Mouse (Mus musculus) thymus, adult 2 months (tissue): ENCODE measurements around the gene Naa38. TPM values are rescaled to one million over a fixed set of nuclear protein-coding genes. Genes with fewer than 3 reads are reported as not detected.

ENCODE experiments used
- DNase-seq: peaks from one replicate; pipeline ENCODE4 v3.0.0; 2021
- H3K27ac ChIP-seq: fragments of 200-500 bp; 2 replicates; pipeline ENCODE4 v1.5.1; 2012; ENCODE audit warnings: low read length, control low read depth; ENCODE audit not compliant: control insufficient read depth, insufficient read depth
- H3K27me3 ChIP-seq: fragments of 200-500 bp; 2 replicates; pipeline ENCODE4 v1.6.1; 2012; ENCODE audit warnings: mild to moderate bottlenecking, low read length, moderate library complexity, mixed read lengths; ENCODE audit not compliant: control insufficient read depth, insufficient read depth
- H3K36me3 ChIP-seq: fragments of 200-500 bp; 2 replicates; pipeline ENCODE4 v1.6.1; 2012; ENCODE audit warnings: mild to moderate bottlenecking, low read length, moderate library complexity; ENCODE audit not compliant: control insufficient read depth, insufficient read depth
- H3K4me1 ChIP-seq: fragments of 200-500 bp; replicated peaks from 2 replicates; pipeline ENCODE4 v1.6.1; 2012; ENCODE audit warnings: low read length; ENCODE audit not compliant: control insufficient read depth, insufficient read depth
- H3K4me3 ChIP-seq: fragments of 200-500 bp; 2 replicates; pipeline ENCODE4 v1.5.1; 2012; ENCODE audit warnings: mild to moderate bottlenecking, low read length, control low read depth, moderate library complexity; ENCODE audit not compliant: control insufficient read depth, insufficient read depth
- CTCF ChIP-seq: fragments of 200-500 bp; IDR thresholded peaks from 2 replicates; pipeline ENCODE4 v1.5.1; 2012; ENCODE audit warnings: mild to moderate bottlenecking, control low read depth, low read length, moderate library complexity, borderline replicate concordance; ENCODE audit not compliant: control insufficient read depth, poor library complexity, insufficient read depth; ENCODE audit errors: extremely low read depth
- POLR2A ChIP-seq: fragments of 200-500 bp; IDR thresholded peaks from 2 replicates; pipeline ENCODE4 v1.6.1; 2012; ENCODE audit warnings: mild to moderate bottlenecking, low read length, control low read depth, moderate library complexity; ENCODE audit not compliant: control insufficient read depth, poor library complexity, insufficient read depth; ENCODE audit errors: extremely low read depth
- WGBS: fragments of 180-500 bp; shearing (Covaris S2); methylation state at CpG from one replicate; pipeline ENCODE4 v1.1.7; 2018; 5-methylcytosine and 5-hydroxymethylcytosine counted together
- polyA plus RNA-seq: library from polyadenylated mRNA; depleted of rRNA; stranded (reverse); fragments of >200 nt; gene quantifications from 2 replicates; pipeline ENCODE4 v1.2.3, GENCODE M21; 2012

Naa38 gene
- polyA plus RNA-seq, 1 experiment = 170 TPM

DNA sequence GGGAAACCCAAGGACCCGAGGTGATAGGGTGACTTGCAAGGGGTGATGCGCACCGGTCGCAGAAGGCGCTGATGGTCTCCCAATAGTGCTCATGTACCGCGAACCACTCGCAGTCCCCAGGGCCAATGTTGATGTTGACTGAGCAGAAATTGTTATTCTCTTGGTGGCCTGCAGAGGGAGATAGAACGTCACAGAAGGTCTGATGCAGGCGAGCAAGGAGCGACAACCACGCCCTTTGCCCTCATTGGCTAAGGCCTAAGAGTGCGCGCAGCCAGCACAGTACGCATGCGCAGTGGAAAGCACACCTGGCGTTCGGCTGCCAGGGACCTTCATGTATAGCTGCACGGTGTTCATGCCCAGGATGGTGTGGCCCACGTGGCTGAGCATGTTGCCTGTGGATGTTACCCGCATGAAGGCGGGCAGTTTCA is 5.9 kb downstream of the Naa38 start:
- H3K36me3 ChIP-seq = peaks cover 56% of the 10 kb centered on the region
- peak; percentile 48 for TF ChIP-seq POLR2A
- peak; percentile 75; the same call in 1 of the 2 replicates for TF ChIP-seq CTCF
- peaks cover 12% of the 10 kb centered on the region for H3K4me1 ChIP-seq
- no peak overlapping the region for H3K4me3 ChIP-seq
- peak; percentile 89 for DNase-seq
- no peaks in the 10 kb centered on the region for H3K27me3 ChIP-seq
- no peak overlapping the region for H3K27ac ChIP-seq
- 31% methylated on average over 22 of the region's 22 CpGs for WGBS

DNA sequence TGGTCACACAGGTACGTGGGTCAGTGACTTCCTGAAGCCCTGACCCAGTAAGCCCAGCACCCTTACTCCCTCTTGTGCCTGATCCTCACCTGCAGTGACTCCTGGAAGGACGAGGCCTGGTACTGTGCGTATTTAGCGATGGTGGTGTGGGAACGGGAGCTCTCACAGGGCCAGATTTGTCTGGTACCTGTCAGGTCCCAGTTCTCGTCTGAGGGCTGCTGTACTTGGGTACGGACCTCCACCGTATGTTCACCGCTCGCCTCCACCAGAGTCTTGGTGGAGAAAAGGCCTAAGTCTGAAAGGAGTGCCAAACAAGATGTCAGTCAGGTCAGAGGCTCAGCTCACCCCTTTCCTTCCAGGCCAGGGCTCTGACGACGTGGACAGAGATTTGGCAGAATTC is 6.7 kb downstream of the Naa38 start:
- Histone ChIP-seq H3K36me3 (peaks cover 64% of the 10 kb centered on the region), H3K4me1 (peaks cover 6% of the 10 kb centered on the region), H3K27me3 (no peaks in the 10 kb centered on the region), H3K27ac (no peak overlapping the region), H3K4me3 (no peak overlapping the region)
- TF ChIP-seq CTCF (no peak), POLR2A (no peak)
- no peak for DNase-seq
- WGBS = 95% methylated on average over 12 of the region's 12 CpGs

DNA sequence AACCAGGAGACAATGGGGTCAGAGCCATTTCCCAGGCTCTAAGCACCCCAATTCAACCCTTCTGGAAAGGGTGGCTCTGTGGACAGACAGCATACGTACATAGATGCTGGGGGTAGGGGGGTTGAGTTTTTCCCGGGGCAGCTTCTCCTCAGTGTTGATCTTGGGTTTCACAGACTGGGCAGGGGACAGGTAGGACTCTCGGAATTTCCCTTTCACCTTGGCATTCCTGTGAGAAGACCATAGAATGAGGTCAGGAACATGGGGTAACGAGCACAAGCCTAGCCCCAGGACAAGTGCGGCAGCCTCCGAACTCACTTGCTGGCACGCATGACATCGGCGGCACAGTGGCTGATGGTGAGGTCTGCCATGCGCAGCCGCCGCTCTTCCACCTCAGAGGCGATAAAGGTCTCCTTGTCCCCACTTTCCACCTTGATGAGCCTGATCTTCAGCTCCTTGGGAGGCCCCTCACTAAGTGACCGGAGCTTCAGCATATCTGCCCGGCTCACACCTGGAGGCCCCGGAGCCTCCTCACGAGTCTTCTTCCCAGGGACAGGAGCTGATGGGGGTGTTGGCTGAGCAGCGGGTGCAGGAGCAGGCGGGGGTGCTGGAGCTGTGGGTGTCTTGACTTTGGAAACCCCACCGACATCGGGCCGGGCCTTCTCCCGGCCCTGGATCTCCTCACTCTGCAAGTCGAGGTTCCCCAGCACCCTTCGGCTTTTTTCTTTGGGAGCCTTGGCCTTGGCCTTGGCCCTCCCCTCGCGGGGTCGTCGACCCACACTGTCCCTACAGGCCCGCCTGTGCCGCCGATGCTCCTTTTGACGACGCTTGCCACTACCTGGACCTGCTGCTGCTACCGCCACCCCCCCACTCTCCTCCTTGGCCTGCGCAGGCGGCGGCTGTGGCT is 8.7 kb downstream of the Naa38 start:
- no peak for TF ChIP-seq CTCF
- no peak for TF ChIP-seq POLR2A
- H3K4me1 ChIP-seq = peaks cover 16% of the 10 kb centered on the region
- DNase-seq = no peak
- peaks cover 73% of the 10 kb centered on the region for H3K36me3 ChIP-seq
- H3K27ac ChIP-seq = no peak overlapping the region
- no peak overlapping the region for H3K4me3 ChIP-seq
- no peaks in the 10 kb centered on the region for H3K27me3 ChIP-seq
- WGBS = 96% methylated on average over 38 of the region's 38 CpGs

DNA sequence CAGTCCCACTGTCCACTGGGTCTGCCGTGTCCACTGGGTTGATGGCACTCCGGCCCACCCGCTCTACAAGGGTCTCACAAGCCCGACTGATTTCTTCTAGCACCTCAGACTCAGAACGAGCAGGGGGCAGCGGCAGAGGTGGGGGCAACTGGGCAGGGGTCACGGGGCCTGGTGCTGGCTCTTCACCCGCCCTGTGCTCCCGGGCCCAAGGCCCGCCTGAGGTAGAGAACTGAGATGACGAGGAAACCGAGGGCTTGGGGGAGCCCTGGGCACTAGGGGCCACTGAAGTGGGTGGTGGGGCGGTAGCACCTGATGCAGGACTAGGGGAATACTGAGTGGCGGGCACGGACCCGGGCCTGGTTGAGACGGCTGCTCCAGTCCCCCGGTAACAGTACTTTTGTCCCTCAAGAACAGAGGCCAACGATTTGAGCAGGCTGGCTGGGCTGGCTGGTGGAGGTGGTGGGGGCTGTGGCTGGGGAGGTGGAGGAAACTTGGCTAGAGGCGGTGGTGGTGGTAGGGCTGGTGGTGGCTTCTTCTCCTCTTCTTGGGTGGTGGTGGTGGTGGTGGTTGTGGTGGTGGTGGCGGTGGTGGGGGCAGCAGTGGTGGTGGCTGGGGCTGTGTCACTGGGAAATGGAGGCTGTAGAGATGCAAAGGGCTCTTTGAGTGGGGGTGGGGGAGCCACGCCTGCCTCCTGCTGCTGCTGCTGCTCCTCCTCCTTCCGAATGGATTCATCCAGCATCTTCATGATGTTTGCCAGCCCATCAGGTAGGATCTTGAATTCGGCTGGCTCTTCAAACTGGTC is 9.5 kb downstream of the Naa38 start:
- Histone ChIP-seq H3K4me1 (peaks cover 16% of the 10 kb centered on the region), H3K27me3 (no peaks in the 10 kb centered on the region), H3K4me3 (no peak overlapping the region), H3K27ac (no peak overlapping the region), H3K36me3 (peaks cover 67% of the 10 kb centered on the region)
- WGBS = 95% methylated on average over 24 of the region's 24 CpGs
- TF ChIP-seq CTCF = no peak
- no peak for TF ChIP-seq POLR2A
- no peak for DNase-seq

- 95% methylated on average over 24 of the region's 24 CpGs for WGBS
- peaks cover 16% of the 10 kb centered on the region for H3K4me1 ChIP-seq
- H3K4me3 ChIP-seq = no peak overlapping the region
- no peak overlapping the region for H3K27ac ChIP-seq
- peaks cover 59% of the 10 kb centered on the region for H3K36me3 ChIP-seq
- no peak for DNase-seq
- TF ChIP-seq CTCF (no peak), POLR2A (no peak)
- H3K27me3 ChIP-seq = no peaks in the 10 kb centered on the region
Observed at GRCm38 (mm10) chr11:69405397-69406200, 10.3 kb downstream of the Naa38 start.

GRCm38 (mm10) chr11:69406282-69406681 is 11.0 kb downstream of the Naa38 start:
- WGBS = 98% methylated on average over 19 of the region's 19 CpGs
- peaks cover 16% of the 10 kb centered on the region for H3K4me1 ChIP-seq
- no peak overlapping the region for H3K4me3 ChIP-seq
- H3K36me3 ChIP-seq = peaks cover 55% of the 10 kb centered on the region
- no peaks in the 10 kb centered on the region for H3K27me3 ChIP-seq
- no peak for TF ChIP-seq CTCF
- TF ChIP-seq POLR2A = no peak
- DNase-seq = no peak
- no peak overlapping the region for H3K27ac ChIP-seq
